Mouse (Mus musculus) liver, adult 2 months (tissue): ENCODE results near the gene Coro6.

Experiments
- CTCF ChIP-seq: fragments of 200-500 bp; IDR thresholded peaks from 2 replicates; pipeline ENCODE4 v1.5.1; 2011; ENCODE audit warnings: low read depth, low read length, control low read depth
- POLR2A ChIP-seq: fragments of 200-500 bp; IDR thresholded peaks from 2 replicates; pipeline ENCODE4 v1.6.1; 2011; ENCODE audit warnings: low read length, control low read depth; ENCODE audit not compliant: insufficient read depth; ENCODE audit errors: extremely low read depth

GRCm38 (mm10) chr11:77494344-77494676, 32.1 kb downstream of the Coro6 start:
- TF ChIP-seq POLR2A (no peak), CTCF (no peak)
